Mouse (Mus musculus): ENCODE measurements around the gene Casp9.
A peak's percentile ranks its signal among the peaks of the same experiment; 100 is the strongest.

Casp9 gene

DNA sequence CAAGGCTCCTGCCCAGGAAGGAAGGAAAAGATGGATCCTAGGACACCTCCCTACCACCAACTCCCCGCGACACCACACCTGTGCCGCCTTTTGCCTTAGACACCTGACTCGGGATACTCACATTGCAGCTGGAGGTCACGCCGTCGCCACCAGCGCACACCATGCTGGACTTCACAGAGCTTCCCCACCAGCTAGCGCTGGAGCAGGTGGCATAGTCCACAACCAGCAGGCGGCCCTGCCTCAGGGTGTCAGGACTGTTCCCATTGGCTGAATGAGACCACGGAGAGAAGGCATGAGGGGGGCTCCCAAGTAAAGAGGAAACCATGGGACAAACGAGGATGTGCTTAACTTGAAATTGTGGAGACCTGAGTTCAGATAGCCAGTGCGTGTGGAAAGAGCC is 25.4 kb downstream of the Casp9 start:
- no peak for DNase-seq (ENCODE audit: low spot score)

DNA sequence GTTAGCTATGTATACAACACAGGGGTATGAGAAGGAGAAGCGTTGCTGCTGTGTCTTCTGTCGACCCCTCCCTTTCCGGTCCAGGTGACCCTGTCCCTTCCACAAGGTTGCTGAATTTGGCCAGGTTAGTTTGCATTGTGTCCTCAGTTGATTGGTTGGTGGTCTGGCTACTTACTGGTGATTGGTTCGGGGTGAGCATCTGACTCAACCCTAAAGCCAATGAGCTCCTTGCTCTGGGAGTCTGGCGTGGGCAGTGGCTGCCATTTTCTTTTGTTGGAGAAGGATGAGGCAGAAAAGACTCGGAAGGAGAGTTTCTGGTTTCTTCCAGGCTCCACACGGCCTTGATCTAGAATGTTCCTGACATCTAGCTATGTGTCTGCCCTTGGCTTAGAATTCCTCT is 25.9 kb downstream of the Casp9 start:
- DNase-seq (ENCODE audit: low spot score): no peak

DNA sequence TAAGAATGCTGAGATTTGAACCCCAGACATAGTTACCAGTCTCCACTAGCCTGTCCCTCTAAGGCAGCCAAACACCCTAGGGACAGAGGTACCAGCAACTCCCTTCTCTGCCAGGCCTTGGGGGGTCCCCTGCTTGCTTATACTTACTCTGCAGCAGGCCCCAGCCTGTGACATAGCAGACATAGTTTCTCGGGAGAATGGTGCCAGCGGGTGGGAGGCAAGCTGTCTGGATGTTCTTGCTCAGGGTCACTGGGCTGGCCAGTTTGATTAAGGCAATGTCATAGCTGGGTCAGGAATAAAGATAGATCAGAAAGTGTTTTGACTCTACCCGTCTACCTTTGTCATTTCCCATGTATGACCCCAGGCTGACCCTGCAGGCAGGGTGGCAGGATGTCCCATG is 27.8 kb downstream of the Casp9 start:
- no peak for DNase-seq (ENCODE audit: low spot score)

GRCm38 (mm10) chr4:141822089-141822488 is 28.7 kb downstream of the Casp9 start:
- no peak for DNase-seq (ENCODE audit: low spot score)

DNA sequence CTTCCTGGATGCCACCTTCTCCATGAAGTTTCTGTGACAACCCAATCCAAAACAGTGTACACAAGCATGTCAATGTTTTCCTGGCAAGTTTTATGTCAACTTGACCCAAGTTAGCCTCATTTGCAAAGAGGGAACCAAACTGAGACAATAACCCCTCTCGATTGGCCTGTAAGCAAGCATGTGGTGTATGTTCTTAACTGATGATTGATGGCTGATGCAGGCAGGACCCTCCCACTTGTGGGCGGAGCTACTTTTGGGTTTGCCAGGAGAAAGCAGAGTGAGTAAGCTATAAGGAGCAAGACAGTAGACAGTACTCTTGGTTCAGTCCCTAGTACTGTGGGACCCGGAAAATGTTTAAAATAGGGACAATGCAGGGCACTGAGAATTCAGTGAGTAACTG is 29.6 kb downstream of the Casp9 start:
- DNase-seq (ENCODE audit: low spot score): no peak

DNA sequence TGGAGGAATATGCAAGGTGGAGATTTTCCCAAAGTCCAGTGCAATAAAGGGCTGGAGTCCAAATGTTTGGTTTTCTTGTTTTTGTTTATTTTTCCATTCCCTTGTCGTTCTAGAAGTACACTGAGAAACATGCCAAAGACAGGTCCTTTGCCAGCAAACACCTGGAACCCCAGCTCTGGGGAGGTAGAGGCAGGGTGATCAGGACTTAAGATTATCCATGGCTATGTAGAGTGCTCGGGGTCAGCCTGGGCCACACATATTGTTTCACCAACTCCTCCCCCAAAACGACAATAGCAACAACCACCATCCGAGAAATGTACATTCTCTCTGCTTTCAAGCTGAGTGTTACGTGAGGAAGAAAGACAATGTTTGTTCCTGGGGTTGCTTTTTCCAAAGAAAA is 32.6 kb downstream of the Casp9 start, which contains the start of gene Cela2a:
Gene Cela2a, minus strand, starts transcription at position 101 of the 400 bp plus-strand sequence.
- DNase-seq (ENCODE audit: low spot score): no peak

DNA sequence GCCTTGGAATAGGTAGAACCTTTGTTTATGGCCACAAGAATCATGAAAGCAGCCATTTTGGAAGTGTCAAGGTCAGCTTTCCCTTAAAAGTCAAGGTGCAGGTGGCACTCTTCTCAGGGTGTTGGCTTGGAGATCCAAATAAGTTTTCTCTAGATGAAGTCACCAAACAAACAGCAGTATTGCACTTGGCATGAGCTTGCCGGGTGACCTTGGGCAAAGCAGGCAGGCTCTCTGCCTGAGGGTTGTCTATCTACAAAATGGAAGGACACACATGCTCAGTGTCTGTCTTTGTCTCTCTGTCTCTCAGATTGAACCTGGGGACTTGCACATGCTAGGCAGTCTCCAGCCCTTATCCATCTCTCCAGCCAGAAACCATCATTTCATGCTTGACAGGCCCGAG is 34.0 kb downstream of the Casp9 start:
- DNase-seq (ENCODE audit: low spot score): no peak

DNA sequence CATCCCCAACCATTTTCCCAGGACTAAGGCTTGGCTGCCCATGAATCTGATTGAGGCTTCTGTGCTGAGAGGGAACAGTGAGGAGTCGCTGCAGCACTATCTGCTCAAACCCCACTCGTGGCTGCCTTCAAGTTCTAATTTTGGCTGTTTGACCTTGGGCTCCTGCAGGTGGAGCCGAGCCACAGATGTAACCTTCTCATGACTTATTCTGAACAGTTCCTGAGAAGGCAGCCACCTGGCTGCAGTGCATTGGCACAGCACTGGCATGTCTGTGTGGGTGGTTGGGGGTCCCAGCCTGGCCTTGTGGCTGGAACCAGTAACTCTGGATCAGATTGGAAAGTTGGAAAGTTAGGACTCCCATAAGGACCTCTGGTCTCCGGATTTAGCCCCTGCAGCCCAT is 34.8 kb downstream of the Casp9 start:
- DNase-seq (ENCODE audit: low spot score): no peak

DNA sequence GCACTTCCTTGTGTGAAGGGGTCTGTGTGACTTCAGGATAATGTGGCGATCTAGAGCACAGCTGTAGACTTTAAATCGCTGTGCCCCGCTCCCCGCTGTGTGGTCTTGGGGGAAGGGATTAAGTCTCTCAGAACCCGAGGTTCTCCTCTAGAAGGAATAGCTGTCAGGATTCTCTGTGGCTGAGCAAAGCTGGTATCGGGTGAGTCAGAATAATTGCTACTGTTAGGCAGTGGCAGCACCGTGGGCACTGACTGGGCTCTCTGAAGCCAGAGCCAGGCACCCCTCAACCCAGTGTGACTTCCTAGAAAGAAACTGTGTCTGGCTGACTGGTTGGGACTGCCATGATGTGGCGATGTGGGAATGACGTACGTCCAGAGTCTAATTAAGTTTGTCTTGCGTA is 37.0 kb downstream of the Casp9 start:
- no peak for DNase-seq (ENCODE audit: low spot score)

DNA sequence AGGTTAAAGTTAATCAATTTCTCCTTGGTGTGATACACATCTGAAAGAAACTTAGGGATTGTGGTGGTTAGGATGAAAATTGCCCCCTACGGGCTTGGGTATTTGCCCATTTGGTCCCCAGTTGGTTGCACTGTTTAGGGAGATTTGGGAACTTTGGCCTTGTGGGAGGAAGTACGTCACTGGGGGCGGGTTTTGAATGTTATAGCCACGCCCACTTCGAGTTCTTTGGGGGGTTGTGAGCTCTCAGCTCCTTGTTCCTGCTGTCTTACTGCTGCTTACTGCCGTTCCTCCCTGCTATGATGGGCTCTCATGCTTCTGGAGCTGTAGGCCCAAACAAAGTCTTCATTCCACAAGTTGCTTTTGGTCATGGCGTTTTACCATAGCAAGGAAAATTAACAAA is 37.9 kb downstream of the Casp9 start:
- DNase-seq (ENCODE audit: low spot score): no peak

DNA sequence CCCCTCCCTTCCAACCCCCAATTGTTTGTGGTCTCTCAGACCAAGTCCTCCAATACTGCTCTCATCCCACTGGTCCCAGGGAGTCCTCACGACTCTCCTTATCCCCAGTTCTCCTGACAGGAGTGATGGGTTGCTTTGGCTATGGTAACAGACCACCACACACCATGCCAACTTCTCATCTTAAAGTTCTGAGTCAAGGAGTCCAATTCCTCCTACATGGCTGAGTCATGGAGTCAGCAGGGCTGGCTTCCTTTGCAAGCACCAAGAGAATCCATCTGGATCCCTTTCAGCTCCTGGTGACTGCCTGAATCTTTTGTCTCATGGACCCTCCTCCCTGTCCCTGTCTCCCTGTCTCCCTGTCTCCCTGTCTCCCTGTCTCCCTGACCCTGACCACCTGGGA is 40.5 kb downstream of the Casp9 start:
- no peak for DNase-seq (ENCODE audit: low spot score)

DNA sequence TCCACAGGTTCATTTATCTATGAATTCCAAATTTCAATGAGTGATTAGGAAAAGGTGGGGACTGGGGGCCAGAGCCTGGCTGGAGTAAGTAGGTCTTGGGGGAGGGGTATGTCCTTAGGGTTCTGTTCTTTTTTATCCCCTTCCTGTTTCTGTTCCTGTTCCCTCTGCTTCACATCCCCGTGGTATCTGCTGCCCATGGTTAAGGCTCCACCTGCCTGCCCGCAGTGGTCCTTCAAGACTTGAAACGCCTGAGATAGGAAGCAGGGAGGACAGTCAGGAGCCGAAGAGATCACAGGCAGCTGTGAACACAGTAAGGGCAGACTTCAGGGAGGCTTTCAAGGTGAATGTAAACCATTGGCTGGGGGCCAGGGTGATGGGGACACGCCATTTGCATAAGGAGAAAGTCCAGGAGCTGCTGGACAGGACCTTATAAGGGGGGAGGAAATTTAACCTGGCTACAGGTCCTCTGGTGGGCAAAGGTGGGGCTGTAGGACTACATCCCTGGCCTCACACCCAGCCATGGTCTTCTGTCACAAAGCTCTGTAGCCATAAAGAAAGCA is 41.2 kb downstream of the Casp9 start:
- DNase-seq (ENCODE audit: low spot score): no peak

DNA sequence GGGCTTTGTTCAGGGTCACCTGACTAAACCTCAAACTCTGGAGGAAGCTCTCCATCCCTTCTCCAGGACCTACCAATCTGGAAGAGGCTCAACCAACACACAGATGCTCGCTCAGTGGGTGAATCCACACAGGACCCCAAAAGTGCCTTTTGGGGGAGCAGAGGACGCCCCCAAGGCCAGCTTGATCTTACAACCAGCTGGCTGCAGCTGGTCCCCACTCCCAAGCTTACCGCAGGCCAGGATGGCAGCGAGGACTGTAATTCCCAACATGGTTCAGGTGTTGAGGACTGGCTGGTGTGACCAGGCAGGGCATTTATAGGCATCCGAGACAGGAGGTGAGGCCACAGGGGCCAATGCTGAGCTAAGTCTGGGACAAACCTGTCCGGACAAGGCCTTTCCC is 52.6 kb downstream of the Casp9 start, which contains the start of gene Ctrc:
Gene Ctrc, minus strand, starts transcription at position 361 of the 400 bp plus-strand sequence.
- DNase-seq (ENCODE audit: low spot score): no peak

DNA sequence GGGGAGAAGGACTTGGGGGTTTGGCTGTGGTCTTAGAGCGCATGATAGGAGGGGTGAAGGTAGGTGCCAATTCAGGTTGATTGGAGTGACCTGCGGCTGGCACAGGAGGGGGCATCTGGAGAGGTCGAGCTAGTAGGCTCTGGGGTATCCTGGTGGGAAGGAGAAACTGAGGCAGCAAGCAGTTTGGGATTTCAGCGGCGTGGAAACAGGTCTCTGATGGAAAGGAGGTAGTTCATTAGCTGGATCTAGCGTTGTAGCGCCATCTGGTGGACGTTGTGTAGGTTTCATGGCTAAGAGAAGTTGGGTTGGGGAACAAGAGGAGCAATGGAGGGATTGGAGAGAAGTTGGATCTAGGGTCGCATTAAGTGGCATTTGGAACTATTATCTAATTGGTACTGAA is 60.0 kb downstream of the Casp9 start:
- no peak for DNase-seq (ENCODE audit: low spot score)

DNA sequence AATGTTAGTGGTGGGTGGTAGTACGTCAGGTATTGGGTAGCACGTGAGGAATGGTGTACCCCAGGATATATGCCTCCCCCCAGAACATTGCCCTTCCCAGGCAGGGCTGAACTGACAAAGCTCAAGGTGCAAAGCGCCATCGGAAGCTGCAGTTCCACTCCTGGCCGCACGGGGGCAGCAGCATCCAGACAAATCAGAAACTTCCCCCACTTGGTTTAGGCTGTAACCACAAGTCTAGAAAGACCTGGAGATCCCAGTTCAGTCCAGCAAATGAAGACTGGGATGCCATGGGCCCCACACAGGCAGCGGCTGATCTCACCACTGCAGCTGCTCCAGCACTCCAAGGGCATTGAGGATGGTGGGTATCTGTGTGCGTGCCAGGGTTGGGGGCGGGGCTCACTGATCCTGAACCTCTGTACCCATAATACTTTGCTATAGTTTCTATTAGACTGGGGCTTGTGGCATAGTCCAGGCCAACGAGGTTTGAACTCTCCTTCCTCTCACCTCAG is 64.1 kb downstream of the Casp9 start:
- peak; percentile 72 for DNase-seq (ENCODE audit: low spot score)

GRCm38 (mm10) chr4:141858501-141858900 is 65.1 kb downstream of the Casp9 start:
- DNase-seq (ENCODE audit: low spot score): no peak

GRCm38 (mm10) chr4:141859351-141859750 is 65.9 kb downstream of the Casp9 start:
- DNase-seq (ENCODE audit: low spot score): no peak

DNA sequence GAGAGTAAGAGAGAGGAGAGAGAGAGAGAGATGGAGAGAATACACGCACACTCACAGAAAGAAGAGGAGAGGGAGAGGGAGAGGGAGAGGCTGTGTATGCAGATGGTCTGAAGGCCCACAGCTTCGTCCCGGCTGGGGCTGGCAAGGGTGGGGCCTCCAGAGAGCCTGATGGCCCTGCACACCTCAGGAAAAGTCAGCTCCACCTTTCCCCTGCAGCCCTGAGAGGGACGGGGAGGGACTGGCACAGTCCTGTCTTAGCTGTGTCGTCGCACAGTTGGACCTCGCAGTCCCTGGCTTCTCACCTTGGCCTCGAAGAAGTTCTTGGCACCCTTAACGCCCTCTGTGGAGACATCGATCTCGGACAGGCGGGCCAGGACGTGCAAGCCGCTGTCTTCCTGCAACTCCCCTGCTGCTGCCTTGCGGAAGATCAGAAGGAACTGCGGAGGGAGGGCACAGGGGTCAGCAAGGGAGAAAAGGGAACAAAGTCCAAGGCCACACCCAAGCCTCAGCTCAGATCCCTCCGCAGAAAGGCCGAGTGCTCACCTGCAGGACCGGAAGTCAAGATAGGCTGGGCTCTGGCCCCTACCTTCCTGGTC is 66.9 kb downstream of the Casp9 start:
- DNase-seq (ENCODE audit: low spot score): no peak

- no peak for DNase-seq (ENCODE audit: low spot score)
Measured at GRCm38 (mm10) chr4:141861591-141862295, 68.3 kb downstream of the Casp9 start.

- DNase-seq (ENCODE audit: low spot score): no peak
Measured at GRCm38 (mm10) chr4:141862867-141863266, 69.5 kb downstream of the Casp9 start.

GRCm38 (mm10) chr4:141863726-141864280 is 70.4 kb downstream of the Casp9 start:
- no peak for DNase-seq (ENCODE audit: low spot score)

DNA sequence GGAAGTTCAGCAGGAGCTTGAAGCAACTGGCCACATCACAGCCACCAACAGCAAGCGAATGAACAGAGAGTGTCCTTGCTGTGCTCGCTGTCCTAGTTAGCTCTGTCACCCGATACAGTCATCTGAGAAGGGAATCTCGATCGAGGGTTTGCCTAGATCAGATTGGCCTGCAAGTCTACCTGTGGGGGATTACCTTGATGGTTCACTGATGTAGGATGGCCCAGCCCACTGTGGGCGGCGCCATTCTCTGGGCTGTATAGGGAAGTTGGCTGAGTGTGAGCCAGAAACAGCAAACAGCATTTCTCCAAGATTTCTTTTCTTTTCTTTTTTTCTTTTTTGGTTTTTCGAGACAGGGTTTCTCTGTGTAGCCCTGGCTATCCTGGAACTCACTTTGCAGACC is 71.1 kb downstream of the Casp9 start:
- DNase-seq (ENCODE audit: low spot score): no peak

DNA sequence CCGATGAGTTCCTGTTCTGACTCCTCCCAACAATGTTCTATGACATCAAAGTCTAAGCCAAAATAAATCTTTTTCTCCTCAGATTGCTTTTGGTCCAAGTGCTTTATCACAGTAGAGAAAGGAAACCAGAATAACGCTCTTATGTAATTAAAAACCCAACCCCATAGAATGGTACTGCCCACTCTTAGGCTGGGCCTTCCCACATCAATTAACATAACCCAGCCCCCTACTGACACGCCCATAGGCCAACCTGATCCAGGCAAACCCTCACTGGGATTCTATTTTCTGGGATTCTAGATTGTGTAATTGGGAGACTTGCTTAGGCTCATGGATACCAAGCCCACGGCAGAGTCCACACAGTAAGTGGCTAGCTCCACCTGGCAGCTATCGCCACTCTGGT is 71.6 kb downstream of the Casp9 start:
- no peak for DNase-seq (ENCODE audit: low spot score)
